Mouse (Mus musculus) liver, embryonic 14.5 days (tissue): ENCODE results near the gene Car11. TPM values are rescaled to one million over a fixed set of nuclear protein-coding genes. Genes with fewer than 3 reads are reported as not detected.

ENCODE experiments used
- ATAC-seq: fragments of 200-750 bp; cut with Nextera tagmentation; 2 replicates; pipeline ENCODE4 v1.8.0; 2017; ENCODE audit warnings: moderate number of reproducible peaks, mild to moderate bottlenecking, moderate library complexity; ENCODE audit not compliant: insufficient read depth
- DNase-seq, 3 experiments: peaks; one replicate each; pipeline ENCODE4 v3.0.0-alpha.2; 2012 to 2013; ENCODE audit warnings: low read depth in 3 of 3, low spot score in 3 of 3
- H3K27ac ChIP-seq: fragments of 300-500 bp; sonication (generic); 2 replicates; pipeline ENCODE4 v1.5.1; 2014; ENCODE audit warnings: moderate library complexity, mild to moderate bottlenecking, control low read depth, inconsistent platforms
- H3K27me3 ChIP-seq: fragments of 300-500 bp; sonication (generic); 2 replicates; pipeline ENCODE4 v1.6.1; 2014; ENCODE audit warnings: mild to moderate bottlenecking, low read length, moderate library complexity; ENCODE audit not compliant: control insufficient read depth, insufficient read depth
- H3K36me3 ChIP-seq: fragments of 300-500 bp; sonication (generic); replicated peaks from 2 replicates; pipeline ENCODE4 v1.6.1; 2014; ENCODE audit warnings: low read depth; ENCODE audit not compliant: control insufficient read depth, insufficient read depth
- H3K4me1 ChIP-seq, 2 experiments: fragments of 200-500 bp in 1 of 2; fragments of 300-500 bp in 1 of 2; sonication (generic) in 1 of 2; replicated peaks; 2 replicates each; pipeline ENCODE4 v1.6.1; 2012 to 2014; ENCODE audit warnings: antibody characterized with exemption in 1 of 2, inconsistent platforms in 1 of 2, low read length in 1 of 2; ENCODE audit not compliant: control insufficient read depth in 2 of 2, insufficient read depth in 2 of 2
- H3K4me2 ChIP-seq: fragments of 300-500 bp; sonication (generic); 2 replicates; pipeline ENCODE4 v1.6.1; 2014; ENCODE audit warnings: low read depth, mild to moderate bottlenecking, control low read depth, moderate library complexity
- H3K4me3 ChIP-seq, 2 experiments: fragments of 200-500 bp in 1 of 2; fragments of 300-500 bp in 1 of 2; sonication (generic) in 1 of 2; 2 replicates each; pipeline ENCODE4 v1.5.1; 2012 to 2014; ENCODE audit warnings: low read depth in 2 of 2, low read length in 2 of 2, mild to moderate bottlenecking in 2 of 2, control low read depth in 1 of 2, inconsistent platforms in 1 of 2, moderate library complexity in 1 of 2; ENCODE audit not compliant: insufficient read depth in 1 of 2
- H3K9ac ChIP-seq: fragments of 300-500 bp; sonication (generic); replicated peaks from 2 replicates; pipeline ENCODE4 v1.6.1; 2014; ENCODE audit warnings: mild to moderate bottlenecking, control low read depth, moderate library complexity
- H3K9me3 ChIP-seq: fragments of 300-500 bp; sonication (generic); 2 replicates; pipeline ENCODE4 v1.6.1; 2016; ENCODE audit warnings: low read length, mixed read lengths; ENCODE audit not compliant: control insufficient read depth
- CTCF ChIP-seq: IDR thresholded peaks from 2 replicates; pipeline ENCODE4 v1.5.1; 2016; ENCODE audit warnings: antibody characterized with exemption, low read depth, control low read depth
- EP300 ChIP-seq: IDR thresholded peaks from 2 replicates; pipeline ENCODE4 v1.6.1; 2016; ENCODE audit warnings: antibody characterized with exemption, low read depth
- WGBS: fragments of 180-500 bp; shearing (Covaris S2); extraction: QIAGEN DNeasy Blood & Tissue Kit; methylation state at CpG from one replicate; pipeline ENCODE4 v1.1.7; 2014; ENCODE audit not compliant: insufficient replicate concordance; 5-methylcytosine and 5-hydroxymethylcytosine counted together
- polyA plus RNA-seq, 2 experiments: library from polyadenylated mRNA; depleted of rRNA in 1 of 2; stranded (reverse) in 1 of 2; unstranded in 1 of 2; fragments of >200 nt; fragmentation: Nextera tagmentation in 1 of 2; extraction: Ambion mirVana in 1 of 2; gene quantifications; 2 replicates each; pipeline versions ENCODE4 v1.2.1 to v1.2.3; 2012 to 2014

Car11 gene
- polyA plus RNA-seq, 2 experiments, result 0.23 to 0.44 TPM

GRCm38 (mm10) chr7:45707375-45707967 is 7.8 kb downstream of the Car11 start:
- H3K36me3 ChIP-seq, result peaks cover 7% of the 10 kb centered on the region
- peaks cover 29 to 32% of the 10 kb centered on the region in 2 experiments for H3K4me1 ChIP-seq
- WGBS, result under 1% methylated on average over 27 of the region's 27 CpGs
- no peaks in the 10 kb centered on the region for H3K9me3 ChIP-seq
- H3K27ac ChIP-seq, result no peak overlapping the region; the same call in 1 of the 2 replicates
- DNase-seq (peak; percentile 72 to 76 (median 74)), ATAC-seq (0 out of 2 replicates have a peak, but pooled peaks have one; percentile 7)
- TF ChIP-seq EP300, result no peak
- TF ChIP-seq CTCF, result no peak
- peak overlapping the region; percentile 78 for H3K4me2 ChIP-seq
- H3K4me3 ChIP-seq, result peak overlapping the region; percentile 34 to 63
- H3K9ac ChIP-seq, result no peak overlapping the region; the same call in 1 of the 2 replicates
- no peaks in the 10 kb centered on the region for H3K27me3 ChIP-seq

GRCm38 (mm10) chr7:45708221-45708761 is 8.6 kb downstream of the Car11 start:
- Histone ChIP-seq H3K4me1 (peaks cover 29 to 32% of the 10 kb centered on the region in 2 experiments), H3K9ac (no peak overlapping the region), H3K27me3 (no peaks in the 10 kb centered on the region), H3K4me2 (no peak overlapping the region; the same call in 1 of the 2 replicates), H3K9me3 (no peaks in the 10 kb centered on the region), H3K27ac (no peak overlapping the region), H3K36me3 (peaks cover 12% of the 10 kb centered on the region), H3K4me3 (no peak overlapping the region)
- no peak for TF ChIP-seq CTCF
- TF ChIP-seq EP300, result no peak
- ATAC-seq (no peak), DNase-seq (no peak)
- WGBS, result 42% methylated on average over 13 of the region's 13 CpGs

GRCm38 (mm10) chr7:45709036-45709435 is 9.4 kb downstream of the Car11 start:
- no peak for DNase-seq
- H3K4me2 ChIP-seq, result no peak overlapping the region
- H3K4me1 ChIP-seq, result peaks cover 24 to 28% of the 10 kb centered on the region in 2 experiments
- no peak for TF ChIP-seq CTCF
- no peak for TF ChIP-seq EP300
- no peaks in the 10 kb centered on the region for H3K9me3 ChIP-seq
- H3K27me3 ChIP-seq, result no peaks in the 10 kb centered on the region
- H3K9ac ChIP-seq, result no peak overlapping the region
- no peak overlapping the region for H3K4me3 ChIP-seq
- no peak overlapping the region for H3K27ac ChIP-seq
- peaks cover 12% of the 10 kb centered on the region for H3K36me3 ChIP-seq
- no peak for ATAC-seq
- 63% methylated on average over 6 of the region's 6 CpGs for WGBS

GRCm38 (mm10) chr7:45709677-45710355 is 10.2 kb downstream of the Car11 start:
- Histone ChIP-seq H3K9me3 (no peaks in the 10 kb centered on the region), H3K27ac (no peak overlapping the region), H3K36me3 (peaks cover 12% of the 10 kb centered on the region), H3K4me2 (no peak overlapping the region), H3K9ac (no peak overlapping the region), H3K4me1 (peaks cover 25 to 27% of the 10 kb centered on the region in 2 experiments), H3K27me3 (no peaks in the 10 kb centered on the region), H3K4me3 (no peak overlapping the region)
- ATAC-seq (no peak), DNase-seq (no peak)
- 65% methylated on average over 14 of the region's 14 CpGs for WGBS
- no peak for TF ChIP-seq EP300
- TF ChIP-seq CTCF, result no peak
